Mouse (Mus musculus): Measurements from ENCODE around the gene Sh2b3. TPM values are rescaled to one million over a fixed set of nuclear protein-coding genes. Genes with fewer than 3 reads are reported as not detected.

Gene Sh2b3
- polyA plus RNA-seq, 1 experiment: 88.1 TPM

GRCm38 (mm10) chr5:121832376-121833155, 4.9 kb downstream of the Sh2b3 start:
- Histone ChIP-seq H3K4me1 (ENCODE audit: control insufficient read depth, insufficient read depth, insufficient read length, low read length) (peaks cover 38% of the 10 kb centered on the region), H3K36me3 (ENCODE audit: control insufficient read depth, insufficient read depth, low read length) (peaks cover 13% of the 10 kb centered on the region), H3K4me3 (ENCODE audit: low read depth, low read length) (no peak overlapping the region), H3K27ac (ENCODE audit: insufficient read depth, low read depth, low read length) (no peak overlapping the region), H3K27me3 (ENCODE audit: control insufficient read depth, insufficient read depth, low read length) (no peaks in the 10 kb centered on the region)
- 79% methylated on average over 6 of the region's 6 CpGs for WGBS
- no peak for TF ChIP-seq CTCF (IDR thresholded peaks at IDR 0.05; ENCODE audit: extremely low read depth, insufficient read length, insufficient replicate concordance, low read depth, low read length)
- TF ChIP-seq POLR2A (IDR thresholded peaks at IDR 0.05; ENCODE audit: low read depth, low read length): no peak

GRCm38 (mm10) chr5:121831002-121831601, 6.3 kb downstream of the Sh2b3 start:
- Histone ChIP-seq H3K36me3 (ENCODE audit: control insufficient read depth, insufficient read depth, low read length) (peaks cover 25% of the 10 kb centered on the region), H3K4me3 (ENCODE audit: low read depth, low read length) (no peak overlapping the region), H3K4me1 (ENCODE audit: control insufficient read depth, insufficient read depth, insufficient read length, low read length) (peaks cover 45% of the 10 kb centered on the region), H3K27me3 (ENCODE audit: control insufficient read depth, insufficient read depth, low read length) (no peaks in the 10 kb centered on the region), H3K27ac (ENCODE audit: insufficient read depth, low read depth, low read length) (no peak overlapping the region)
- 89% methylated on average over 6 of the region's 6 CpGs for WGBS
- TF ChIP-seq CTCF (IDR thresholded peaks at IDR 0.05; ENCODE audit: extremely low read depth, insufficient read length, insufficient replicate concordance, low read depth, low read length): no peak
- no peak for TF ChIP-seq POLR2A (IDR thresholded peaks at IDR 0.05; ENCODE audit: low read depth, low read length)

GRCm38 (mm10) chr5:121828491-121829432, 8.7 kb downstream of the Sh2b3 start:
- Histone ChIP-seq H3K27ac (ENCODE audit: insufficient read depth, low read depth, low read length) (0 out of 2 replicates have a peak overlapping the region, but pooled peaks have one; percentile 33), H3K4me3 (ENCODE audit: low read depth, low read length) (no peak overlapping the region), H3K27me3 (ENCODE audit: control insufficient read depth, insufficient read depth, low read length) (no peaks in the 10 kb centered on the region), H3K4me1 (ENCODE audit: control insufficient read depth, insufficient read depth, insufficient read length, low read length) (peaks cover 28% of the 10 kb centered on the region), H3K36me3 (ENCODE audit: control insufficient read depth, insufficient read depth, low read length) (peaks cover 33% of the 10 kb centered on the region)
- no peak for TF ChIP-seq POLR2A (IDR thresholded peaks at IDR 0.05; ENCODE audit: low read depth, low read length)
- TF ChIP-seq CTCF (IDR thresholded peaks at IDR 0.05; ENCODE audit: extremely low read depth, insufficient read length, insufficient replicate concordance, low read depth, low read length): no peak
- WGBS: 73% methylated on average over 82 of the region's 82 CpGs

GRCm38 (mm10) chr5:121827876-121828275, 9.6 kb downstream of the Sh2b3 start:
- TF ChIP-seq CTCF (IDR thresholded peaks at IDR 0.05; ENCODE audit: extremely low read depth, insufficient read length, insufficient replicate concordance, low read depth, low read length) (no peak), POLR2A (IDR thresholded peaks at IDR 0.05; ENCODE audit: low read depth, low read length) (no peak)
- Histone ChIP-seq H3K4me1 (ENCODE audit: control insufficient read depth, insufficient read depth, insufficient read length, low read length) (peaks cover 21% of the 10 kb centered on the region), H3K27me3 (ENCODE audit: control insufficient read depth, insufficient read depth, low read length) (no peaks in the 10 kb centered on the region), H3K36me3 (ENCODE audit: control insufficient read depth, insufficient read depth, low read length) (peaks cover 33% of the 10 kb centered on the region), H3K27ac (ENCODE audit: insufficient read depth, low read depth, low read length) (peak overlapping the region; percentile 74; the same call in 1 of the 2 replicates), H3K4me3 (ENCODE audit: low read depth, low read length) (no peak overlapping the region)
- 74% methylated on average over 4 of the region's 4 CpGs for WGBS

GRCm38 (mm10) chr5:121825606-121826005, 11.8 kb downstream of the Sh2b3 start:
- WGBS: 87% methylated on average over 3 of the region's 3 CpGs
- no peaks in the 10 kb centered on the region for H3K27me3 ChIP-seq (ENCODE audit: control insufficient read depth, insufficient read depth, low read length)
- TF ChIP-seq POLR2A (IDR thresholded peaks at IDR 0.05; ENCODE audit: low read depth, low read length): no peak
- TF ChIP-seq CTCF (IDR thresholded peaks at IDR 0.05; ENCODE audit: extremely low read depth, insufficient read length, insufficient replicate concordance, low read depth, low read length): no peak
- H3K4me1 ChIP-seq (ENCODE audit: control insufficient read depth, insufficient read depth, insufficient read length, low read length): peaks cover 31% of the 10 kb centered on the region
- no peak overlapping the region for H3K27ac ChIP-seq (ENCODE audit: insufficient read depth, low read depth, low read length)
- H3K4me3 ChIP-seq (ENCODE audit: low read depth, low read length): no peak overlapping the region
- H3K36me3 ChIP-seq (ENCODE audit: control insufficient read depth, insufficient read depth, low read length): peaks cover 46% of the 10 kb centered on the region

GRCm38 (mm10) chr5:121824121-121824520, 13.3 kb downstream of the Sh2b3 start:
- Histone ChIP-seq H3K27me3 (ENCODE audit: control insufficient read depth, insufficient read depth, low read length) (no peaks in the 10 kb centered on the region), H3K4me3 (ENCODE audit: low read depth, low read length) (no peak overlapping the region), H3K27ac (ENCODE audit: insufficient read depth, low read depth, low read length) (peak overlapping the region; percentile 20; the same call in 1 of the 2 replicates), H3K36me3 (ENCODE audit: control insufficient read depth, insufficient read depth, low read length) (peaks cover 48% of the 10 kb centered on the region), H3K4me1 (ENCODE audit: control insufficient read depth, insufficient read depth, insufficient read length, low read length) (peaks cover 39% of the 10 kb centered on the region)
- 72% methylated on average over 4 of the region's 4 CpGs for WGBS
- TF ChIP-seq CTCF (IDR thresholded peaks at IDR 0.05; ENCODE audit: extremely low read depth, insufficient read length, insufficient replicate concordance, low read depth, low read length) (no peak), POLR2A (IDR thresholded peaks at IDR 0.05; ENCODE audit: low read depth, low read length) (no peak)

Measured in small intestine, adult 2 months (tissue).